10 mouse cellular contexts compared by ENCODE assay signal in genomic region chr6:108274364-108275084, GRCm38 (mm10).
DNase-seq lines count a peak whose midpoint lies in the region; ATAC-seq and TF ChIP-seq lines count a peak whose summit lies in the region.
"Had no signal": no experiment of that assay in that cellular context is flagged by ENCODE, and none has a peak within 500 bp of the region (broad histone marks: within the 10 kb centered on the region; RNA-seq: fewer than 3 reads in every experiment).

No protein-coding gene starts in this region.

- TF ChIP-seq CTCF in heart, postnatal 0 days (IDR thresholded peaks at IDR 0.05; ENCODE audit: low read depth), result no peak

- TF ChIP-seq EP300 in heart, postnatal 0 days (IDR thresholded peaks at IDR 0.05; ENCODE audit: low read depth), result no peak

- H3K36me3 ChIP-seq in heart, postnatal 0 days (replicated peaks; ENCODE audit: control insufficient read depth, insufficient read depth, low read length), result no peaks in the 10 kb centered on the region
- H3K36me3 ChIP-seq in stomach, embryonic 14.5 days (ENCODE audit: control insufficient read depth, insufficient read depth, low read length), result no peaks in the 10 kb centered on the region
- H3K36me3 ChIP-seq: limb, embryonic 15.5 days; neural tube, embryonic 13.5 days had no signal

- H3K4me1 ChIP-seq in heart, postnatal 0 days (ENCODE audit: control insufficient read depth, insufficient read depth), result peaks cover 42% of the 10 kb centered on the region
- H3K4me1 ChIP-seq in stomach, embryonic 14.5 days (ENCODE audit: control insufficient read depth, insufficient read depth, low read length), result no peaks in the 10 kb centered on the region; the same call in 1 of the 2 replicates
- H3K4me1 ChIP-seq: limb, embryonic 15.5 days; neural tube, embryonic 13.5 days had no signal

- WGBS in heart, postnatal 0 days, result 53% methylated on average over 10 of the region's 10 CpGs
- 41% methylated on average over 10 of the region's 10 CpGs for WGBS in stomach, embryonic 14.5 days

- no peak overlapping the region; the same call in 1 of the 2 replicates for H3K9ac ChIP-seq in heart, postnatal 0 days (replicated peaks; ENCODE audit: low read depth, low read length)
- no peak overlapping the region for H3K9ac ChIP-seq in stomach, embryonic 14.5 days (replicated peaks; ENCODE audit: low read depth, low read length)
- H3K9ac ChIP-seq: limb, embryonic 15.5 days; neural tube, embryonic 13.5 days had no signal

- no peak overlapping the region for H3K4me3 ChIP-seq in heart, postnatal 0 days (ENCODE audit: low read depth, low read length)
- H3K4me3 ChIP-seq in stomach, embryonic 14.5 days (ENCODE audit: low read depth, low read length), result no peak overlapping the region
- H3K4me3 ChIP-seq: limb, embryonic 15.5 days; neural tube, embryonic 13.5 days had no signal

- no peaks in the 10 kb centered on the region for H3K27me3 ChIP-seq in heart, postnatal 0 days (ENCODE audit: control insufficient read depth, insufficient read depth, low read length)
- H3K27me3 ChIP-seq in stomach, embryonic 14.5 days (ENCODE audit: control insufficient read depth, insufficient read depth, low read length), result no peaks in the 10 kb centered on the region
- H3K27me3 ChIP-seq: limb, embryonic 15.5 days; neural tube, embryonic 13.5 days had no signal

- no peak for DNase-seq in cerebellum, adult 8-10 months
- peak; percentile 20 to 62 for DNase-seq in layer of hippocampus, adult 18-20 months (ENCODE audit: low spot score in 2 of 2)
- DNase-seq in layer of hippocampus, postnatal 10 days (ENCODE audit: low spot score in 2 of 2), result no peak
- DNase-seq in heart, postnatal 0 days (ENCODE audit: low spot score), result no peak
- DNase-seq in urinary bladder, postnatal 25 days (ENCODE audit: low spot score), result no peak
- DNase-seq in right cerebral cortex, postnatal 4 days, result no peak

- H3K27ac ChIP-seq in heart, postnatal 0 days (ENCODE audit: low read depth), result peak overlapping the region; percentile 60
- peak overlapping the region; percentile 1; the same call in 1 of the 2 replicates for H3K27ac ChIP-seq in stomach, embryonic 14.5 days (ENCODE audit: low read length)
- H3K27ac ChIP-seq: limb, embryonic 15.5 days; neural tube, embryonic 13.5 days had no signal

- no peak overlapping the region for H3K4me2 ChIP-seq in heart, postnatal 0 days (ENCODE audit: low read depth, low read length)
- H3K4me2 ChIP-seq in stomach, embryonic 14.5 days (replicated peaks; ENCODE audit: low read depth, low read length), result no peak overlapping the region
- H3K4me2 ChIP-seq: limb, embryonic 15.5 days; neural tube, embryonic 13.5 days had no signal

- ATAC-seq in cerebellum, adult (ENCODE audit: insufficient number of reproducible peaks, low FRiP score, low TSS enrichment), result peak; percentile 78
- peak; percentile 77 for ATAC-seq in heart, postnatal 0 days (ENCODE audit: insufficient read depth, low read depth)
- ATAC-seq in stomach, embryonic 14.5 days (ENCODE audit: insufficient number of reproducible peaks, insufficient read depth, low FRiP score, low read depth), result peak; percentile 88; the same call in 1 of the 2 replicates

- H3K9me3 ChIP-seq in heart, postnatal 0 days (replicated peaks; ENCODE audit: control insufficient read depth, low read length), result no peaks in the 10 kb centered on the region
- H3K9me3 ChIP-seq in stomach, embryonic 14.5 days (ENCODE audit: control insufficient read depth, low read depth, low read length), result no peaks in the 10 kb centered on the region
- H3K9me3 ChIP-seq: limb, embryonic 15.5 days; neural tube, embryonic 13.5 days had no signal

Comparison
In these comparisons a context has a peak if more than half of its experiments do, and no peak if none do; other contexts are left out.
1. DNase-seq: peak in layer of hippocampus, adult 18-20 months (2 of 2); none in cerebellum, adult 8-10 months (single experiment), layer of hippocampus, postnatal 10 days (0 of 2), heart, postnatal 0 days (single experiment), urinary bladder, postnatal 25 days (single experiment) and right cerebral cortex, postnatal 4 days (single experiment).
2. Peak in every context shown above with its lines, with median percentiles within 50 percentile points of each other: ATAC-seq.